Mouse (Mus musculus): ENCODE measurements at regions not wholly inside any gene's neighbourhood (a gene's known extent, or its start where the extent isn't known, plus 50 kb on each side); places are given as distances from the start of the nearest gene placed in this dataset.
A peak's percentile ranks its signal among the peaks of the same experiment; 100 is the strongest.

- no peak for DNase-seq
These were observed 648.0 kb upstream of the Nova1 start for GRCm38 (mm10) chr12:47466740-47467139.

- no peak for DNase-seq
These were observed 647.2 kb upstream of the Nova1 start for GRCm38 (mm10) chr12:47465924-47466323.

- DNase-seq, result no peak
These were observed 612.9 kb upstream of the Nova1 start for GRCm38 (mm10) chr12:47431669-47432068.

- DNase-seq, result no peak
These were observed 593.5 kb upstream of the Nova1 start for GRCm38 (mm10) chr12:47412251-47412650.

GRCm38 (mm10) chr12:47406563-47406962 lies 587.8 kb upstream of the Nova1 start:
- no peak for DNase-seq

- no peak for DNase-seq
These were observed 587.4 kb upstream of the Nova1 start for GRCm38 (mm10) chr12:47406131-47406530.

GRCm38 (mm10) chr12:47383225-47383624 lies 564.5 kb upstream of the Nova1 start:
- DNase-seq, result no peak

- DNase-seq, result no peak
These were observed 534.5 kb upstream of the Nova1 start for GRCm38 (mm10) chr12:47353269-47353668.

- DNase-seq, result no peak
These were observed 532.5 kb upstream of the Nova1 start for GRCm38 (mm10) chr12:47351229-47351628.

GRCm38 (mm10) chr12:47313413-47313812 lies 494.7 kb upstream of the Nova1 start:
- DNase-seq, result peak; percentile 9

- no peak for DNase-seq
These were observed 457.2 kb upstream of the Nova1 start for GRCm38 (mm10) chr12:47275904-47276303.

- DNase-seq, result no peak
These were observed 453.6 kb upstream of the Nova1 start for GRCm38 (mm10) chr12:47272309-47272708.

- DNase-seq, result no peak
These were observed 445.4 kb upstream of the Nova1 start for GRCm38 (mm10) chr12:47264118-47264517.

GRCm38 (mm10) chr12:47263408-47263807 lies 444.7 kb upstream of the Nova1 start:
- no peak for DNase-seq

- DNase-seq, result no peak
These were observed 433.6 kb upstream of the Nova1 start for GRCm38 (mm10) chr12:47252306-47252705.

GRCm38 (mm10) chr12:47243623-47244514 lies 425.1 kb upstream of the Nova1 start:
- no peak for DNase-seq

- DNase-seq, result no peak
These were observed 401.3 kb upstream of the Nova1 start for GRCm38 (mm10) chr12:47220016-47220415.

- DNase-seq, result no peak
These were observed 400.6 kb upstream of the Nova1 start for GRCm38 (mm10) chr12:47219340-47219739.

- no peak for DNase-seq
These were observed 392.8 kb upstream of the Nova1 start for GRCm38 (mm10) chr12:47211417-47212104.

- DNase-seq, result no peak
These were observed 384.2 kb upstream of the Nova1 start for GRCm38 (mm10) chr12:47202936-47203335.

GRCm38 (mm10) chr12:47198609-47199008 lies 379.9 kb upstream of the Nova1 start:
- no peak for DNase-seq

GRCm38 (mm10) chr12:47164736-47165135 lies 346.0 kb upstream of the Nova1 start:
- peak; percentile 77 for DNase-seq

- DNase-seq, result peak; percentile 68
These were observed 345.4 kb upstream of the Nova1 start for GRCm38 (mm10) chr12:47164031-47164717.

- no peak for DNase-seq
These were observed 344.4 kb upstream of the Nova1 start for GRCm38 (mm10) chr12:47163171-47163570.

Measured in cerebellum, adult 11 months (tissue).